Mouse (Mus musculus) ES-Bruce4 (cell line): ENCODE measurements around the gene Papola. TPM values are rescaled to one million over a fixed set of nuclear protein-coding genes. Genes with fewer than 3 reads are reported as not detected.

Experiments
- H3K27ac ChIP-seq: 2 replicates; pipeline ENCODE4 v1.5.1; 2012; ENCODE audit warnings: low read length, inconsistent platforms; ENCODE audit not compliant: insufficient read depth
- H3K27me3 ChIP-seq: 2 replicates; pipeline ENCODE4 v1.6.1; 2012; ENCODE audit warnings: mild to moderate bottlenecking, low read length, inconsistent platforms; ENCODE audit not compliant: control insufficient read depth, poor library complexity, insufficient read depth, severe bottlenecking
- H3K36me3 ChIP-seq: 2 replicates; pipeline ENCODE4 v1.6.1; 2012; ENCODE audit warnings: inconsistent platforms, mild to moderate bottlenecking, low read length, moderate library complexity; ENCODE audit not compliant: control insufficient read depth, poor library complexity, insufficient read depth, severe bottlenecking
- H3K4me1 ChIP-seq: one replicate; pipeline ENCODE4 v1.8.1; 2011; ENCODE audit warnings: low read length; ENCODE audit not compliant: control insufficient read depth, insufficient read depth
- H3K4me3 ChIP-seq: 2 replicates; pipeline ENCODE4 v1.5.1; 2011; ENCODE audit warnings: low read depth, mild to moderate bottlenecking, low read length
- H3K9ac ChIP-seq: 2 replicates; pipeline ENCODE4 v1.6.1; 2012; ENCODE audit warnings: low read depth, mild to moderate bottlenecking, inconsistent platforms; ENCODE audit not compliant: poor library complexity, severe bottlenecking
- H3K9me3 ChIP-seq: replicated peaks from 2 replicates; pipeline ENCODE4 v1.6.1; 2012; ENCODE audit warnings: mild to moderate bottlenecking, low read length, inconsistent platforms; ENCODE audit not compliant: control insufficient read depth, poor library complexity, insufficient read depth, severe bottlenecking
- CTCF ChIP-seq: IDR thresholded peaks from one replicate; pipeline ENCODE4 v1.8.1; 2011; ENCODE audit warnings: low read depth, low read length
- EP300 ChIP-seq: IDR thresholded peaks from 2 replicates; pipeline ENCODE4 v1.6.1; 2011; ENCODE audit warnings: low read depth, low read length; ENCODE audit not compliant: insufficient read depth
- POLR2A ChIP-seq: IDR thresholded peaks from one replicate; pipeline ENCODE4 v1.8.1; 2011; ENCODE audit warnings: low read length; ENCODE audit not compliant: insufficient read depth
- polyA plus RNA-seq: library from polyadenylated mRNA; stranded (reverse); fragments of >200 nt; gene quantifications from 2 replicates; pipeline ENCODE4 v1.2.4, GENCODE M21; 2011; ENCODE audit warnings: low read depth; ENCODE audit not compliant: missing spikeins, insufficient read depth, insufficient read length

Papola gene
- polyA plus RNA-seq, result 229 and 251 TPM in 2 replicates

- Histone ChIP-seq H3K9me3 (no peaks in the 10 kb centered on the region), H3K36me3 (peaks cover 2% of the 10 kb centered on the region; the same call in 1 of the 2 replicates), H3K9ac (peak within 1 kb of the TSS; percentile 96), H3K4me3 (peak within 1 kb of the TSS; percentile 94), H3K4me1 (no peaks in the 10 kb centered on the region), H3K27ac (peak within 1 kb of the TSS; percentile 69), H3K27me3 (no peaks in the 10 kb centered on the region)
- TF ChIP-seq EP300, result no peak
- no peak for TF ChIP-seq CTCF
- TF ChIP-seq POLR2A, result no peak
Observed at GRCm38 (mm10) chr12:105784196-105784999, at the start of gene Papola. Papola (plus strand) TSS chr12:105784694.

- Histone ChIP-seq H3K4me1 (peaks cover 7% of the 10 kb centered on the region), H3K9me3 (no peaks in the 10 kb centered on the region), H3K36me3 (no peaks in the 10 kb centered on the region), H3K9ac (no peak overlapping the region), H3K4me3 (no peak overlapping the region), H3K27me3 (no peaks in the 10 kb centered on the region), H3K27ac (peak overlapping the region; percentile 22)
- no peak for TF ChIP-seq CTCF
- 0 out of 2 replicates have a peak, but pooled peaks have one; percentile 4 for TF ChIP-seq EP300
Observed at GRCm38 (mm10) chr12:105735226-105735888, 49.1 kb upstream of the Papola start.

GRCm38 (mm10) chr12:105735889-105736251 lies 48.6 kb upstream of the Papola start:
- no peaks in the 10 kb centered on the region for H3K36me3 ChIP-seq
- H3K9ac ChIP-seq, result no peak overlapping the region
- H3K9me3 ChIP-seq, result no peaks in the 10 kb centered on the region
- TF ChIP-seq POLR2A, result no peak
- no peak for TF ChIP-seq EP300
- TF ChIP-seq CTCF, result no peak
- H3K27ac ChIP-seq, result peak overlapping the region; percentile 9
- H3K4me1 ChIP-seq, result peaks cover 7% of the 10 kb centered on the region
- H3K27me3 ChIP-seq, result no peaks in the 10 kb centered on the region
- no peak overlapping the region for H3K4me3 ChIP-seq

- Histone ChIP-seq H3K27ac (no peak overlapping the region), H3K27me3 (no peaks in the 10 kb centered on the region), H3K4me3 (no peak overlapping the region), H3K9me3 (no peaks in the 10 kb centered on the region), H3K4me1 (peaks cover 7% of the 10 kb centered on the region), H3K9ac (no peak overlapping the region), H3K36me3 (no peaks in the 10 kb centered on the region)
- no peak for TF ChIP-seq POLR2A
- no peak for TF ChIP-seq EP300
- no peak for TF ChIP-seq CTCF
Observed at GRCm38 (mm10) chr12:105738316-105739096, 46.0 kb upstream of the Papola start.

- Histone ChIP-seq H3K27me3 (no peaks in the 10 kb centered on the region), H3K36me3 (no peaks in the 10 kb centered on the region)
- TF ChIP-seq CTCF, result no peak
- TF ChIP-seq POLR2A, result no peak
- TF ChIP-seq EP300, result no peak
Observed at GRCm38 (mm10) chr12:105739656-105740055, 44.8 kb upstream of the Papola start.

More at GRCm38 (mm10) chr12:105739656-105740055, 44.8 kb upstream of the Papola start:
- Histone ChIP-seq H3K9ac (no peak overlapping the region), H3K4me1 (peaks cover 4% of the 10 kb centered on the region), H3K4me3 (no peak overlapping the region), H3K27ac (no peak overlapping the region), H3K9me3 (no peaks in the 10 kb centered on the region)
